Mouse (Mus musculus) myocyte (in vitro differentiated cells): ENCODE results near the gene 4931406P16Rik. TPM values are rescaled to one million over a fixed set of nuclear protein-coding genes. Genes with fewer than 3 reads are reported as not detected.

Experiments
- H3K27me3 ChIP-seq: one replicate; pipeline ENCODE4 v1.6.1; 2011; ENCODE audit not compliant: control insufficient read depth, insufficient read depth, insufficient read length
- H3K36me3 ChIP-seq: one replicate; pipeline ENCODE4 v1.6.1; 2011; ENCODE audit not compliant: control insufficient read depth, insufficient read depth
- H3K4me2 ChIP-seq: one replicate; pipeline ENCODE4 v1.6.1; 2011; ENCODE audit warnings: low read depth, control low read depth
- H3K4me3 ChIP-seq: one replicate; pipeline ENCODE4 v1.5.1; 2011; ENCODE audit warnings: mild to moderate bottlenecking, control low read depth, moderate library complexity
- H3K79me2 ChIP-seq: one replicate; pipeline ENCODE4 v1.6.1; 2011; ENCODE audit not compliant: control insufficient read depth, insufficient read depth
- H3ac ChIP-seq: one replicate; pipeline ENCODE4 v1.6.1; 2011; ENCODE audit not compliant: control insufficient read depth, insufficient read length
- CEBPB ChIP-seq: IDR thresholded peaks from 2 replicates; pipeline ENCODE4 v1.6.1; 2011; ENCODE audit warnings: mild to moderate bottlenecking, moderate library complexity; ENCODE audit not compliant: poor library complexity, insufficient read depth, severe bottlenecking
- E2F4 ChIP-seq: IDR thresholded peaks from one replicate; pipeline ENCODE4 v1.6.1; 2011; ENCODE audit warnings: mild to moderate bottlenecking, control low read depth, moderate library complexity; ENCODE audit not compliant: insufficient read depth
- MAX ChIP-seq: IDR thresholded peaks from one replicate; pipeline ENCODE4 v1.6.1; 2011; ENCODE audit warnings: low read depth, mild to moderate bottlenecking, control low read depth
- MYOD1 ChIP-seq, 3 experiments: IDR thresholded peaks; one replicate each; pipeline ENCODE4 v1.6.1; 2011; ENCODE audit warnings: control low read depth in 2 of 3, low read depth in 2 of 3, mild to moderate bottlenecking in 2 of 3, moderate library complexity in 1 of 3; ENCODE audit not compliant: insufficient read length in 2 of 3, control insufficient read depth in 1 of 3
- MYOG ChIP-seq, 3 experiments: IDR thresholded peaks; one replicate each; pipeline ENCODE4 v1.6.1; 2011; ENCODE audit warnings: control low read depth in 2 of 3, low read depth in 2 of 3, mild to moderate bottlenecking in 2 of 3; ENCODE audit not compliant: insufficient read length in 2 of 3, control insufficient read depth in 1 of 3, insufficient read depth in 1 of 3
- POLR2A ChIP-seq: IDR thresholded peaks from one replicate; pipeline ENCODE4 v1.6.1; 2011; ENCODE audit warnings: low read depth, mild to moderate bottlenecking, control low read depth, moderate library complexity; ENCODE audit not compliant: insufficient read length
- POLR2AphosphoS2 ChIP-seq: IDR thresholded peaks from one replicate; pipeline ENCODE4 v1.6.1; 2011; ENCODE audit warnings: low read depth, control low read depth; ENCODE audit not compliant: insufficient read length
- REST ChIP-seq: IDR thresholded peaks from one replicate; pipeline ENCODE4 v1.6.1; 2011; ENCODE audit warnings: mild to moderate bottlenecking, control low read depth, moderate library complexity; ENCODE audit not compliant: insufficient read depth, insufficient read length
- SRF ChIP-seq: IDR thresholded peaks from one replicate; pipeline ENCODE4 v1.6.1; 2011; ENCODE audit warnings: low read depth; ENCODE audit not compliant: control insufficient read depth, insufficient read length
- TCF12 ChIP-seq: IDR thresholded peaks from one replicate; pipeline ENCODE4 v1.6.1; 2011; ENCODE audit warnings: mild to moderate bottlenecking, control low read depth; ENCODE audit not compliant: poor library complexity, insufficient read depth, severe bottlenecking
- TCF3 ChIP-seq: IDR thresholded peaks from one replicate; pipeline ENCODE4 v1.6.1; 2011; ENCODE audit warnings: low read depth, control low read depth; ENCODE audit not compliant: insufficient read length
- USF1 ChIP-seq: IDR thresholded peaks from one replicate; pipeline ENCODE4 v1.6.1; 2011; ENCODE audit warnings: low read depth, mild to moderate bottlenecking, control low read depth, moderate library complexity
- polyA plus RNA-seq: library from polyadenylated mRNA; unstranded; fragments of >200 nt; fragmentation: generic; extraction: Trizol; gene quantifications from one replicate; pipeline ENCODE4 v1.2.1, GENCODE M21; 2012; ENCODE audit warnings: missing spikeins

4931406P16Rik gene
- polyA plus RNA-seq, 1 experiment = 14.5 TPM

DNA sequence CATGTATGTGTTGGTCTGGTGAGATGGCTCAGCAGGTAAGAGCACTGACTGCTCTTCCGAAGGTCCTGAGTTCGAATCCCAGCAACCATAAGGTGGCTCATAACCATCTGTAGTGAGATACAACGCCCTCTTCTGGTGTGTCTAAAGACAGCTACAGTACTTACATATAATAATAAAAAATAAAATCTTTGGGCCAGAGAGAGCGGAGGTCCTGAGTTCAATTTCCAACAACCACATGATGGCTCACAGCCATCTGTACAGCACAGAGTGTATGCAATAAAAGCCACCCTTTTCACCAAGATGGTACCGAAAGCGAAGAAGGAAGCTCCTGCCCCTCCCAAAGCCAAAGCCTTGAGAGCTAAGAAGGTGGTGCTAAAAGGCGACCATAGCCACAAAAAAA, 62.6 kb downstream of the 4931406P16Rik start, which contains the start of gene Gm6096:
Gene Gm6096 (plus strand): TSS at position 301 of the 400 bp plus-strand sequence.
- H3K4me3 ChIP-seq = no peak within 1 kb of the TSS
- no peaks in the 10 kb centered on the region for H3K27me3 ChIP-seq
- H3K4me2 ChIP-seq = no peak within 1 kb of the TSS
- H3K36me3 ChIP-seq = peaks cover 48% of the 10 kb centered on the region
- TF ChIP-seq E2F4 (no peak), MYOD1 (IDR thresholded peaks at IDR 0.05; ENCODE audit: control insufficient read depth in 1 of 3, insufficient read length in 2 of 3, low read depth in 2 of 3) (no peak), REST (no peak), MYOG (IDR thresholded peaks at IDR 0.05; ENCODE audit: control insufficient read depth in 1 of 3, insufficient read depth in 1 of 3, insufficient read length in 2 of 3, low read depth in 2 of 3) (no peak), TCF12 (no peak), CEBPB (no peak), POLR2A (no peak), USF1 (no peak), SRF (no peak), TCF3 (no peak), POLR2AphosphoS2 (no peak), MAX (no peak)
- no peak within 1 kb of the TSS for H3ac ChIP-seq
- H3K79me2 ChIP-seq = no peaks in the 10 kb centered on the region

DNA sequence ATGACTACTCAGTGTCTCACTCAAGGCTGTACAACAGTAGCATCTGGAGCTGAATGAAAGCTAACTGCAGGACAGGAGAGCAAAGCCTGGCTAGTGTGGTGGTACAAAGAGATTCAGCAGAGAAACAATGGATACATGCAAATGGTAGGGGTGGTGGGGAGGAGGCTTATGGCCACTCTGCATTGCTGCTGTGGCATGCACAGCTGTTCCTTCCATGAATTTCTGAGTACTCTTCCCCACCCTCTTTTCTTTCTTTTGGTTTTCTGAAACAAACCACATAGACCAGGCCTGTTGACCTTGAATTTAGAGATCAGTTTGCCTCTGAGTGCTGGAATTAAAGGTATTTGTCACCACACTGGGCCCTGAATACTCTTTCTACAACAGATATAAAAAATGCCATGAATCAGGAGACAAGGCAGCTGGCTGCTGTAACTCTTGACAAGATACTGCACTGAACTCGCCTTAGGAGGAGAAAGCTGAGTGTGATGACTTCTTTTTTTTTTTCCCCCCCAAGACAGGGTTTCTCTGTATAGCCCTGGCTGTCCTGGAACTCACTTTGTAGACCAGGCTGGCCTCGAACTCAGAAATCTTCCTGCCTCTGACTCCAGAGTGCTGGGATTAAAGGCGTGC, 66.4 kb downstream of the 4931406P16Rik start:
- H3K79me2 ChIP-seq = no peaks in the 10 kb centered on the region
- peaks cover 56% of the 10 kb centered on the region for H3K36me3 ChIP-seq
- TF ChIP-seq E2F4 = no peak
- TF ChIP-seq CEBPB = no peak
- peak; percentile 30 for TF ChIP-seq TCF3
- TF ChIP-seq SRF = no peak
- TF ChIP-seq MAX = no peak
- TF ChIP-seq USF1 = no peak
- TF ChIP-seq MYOD1 (IDR thresholded peaks at IDR 0.05; ENCODE audit: control insufficient read depth in 1 of 3, insufficient read length in 2 of 3, low read depth in 2 of 3) = peak in 2 of 3 experiments; percentile 74 to 88
- TF ChIP-seq MYOG (IDR thresholded peaks at IDR 0.05; ENCODE audit: control insufficient read depth in 1 of 3, insufficient read depth in 1 of 3, insufficient read length in 2 of 3, low read depth in 2 of 3) = peak; percentile 48 to 91 (median 65)
- no peaks in the 10 kb centered on the region for H3K27me3 ChIP-seq
- no peak overlapping the region for H3K4me3 ChIP-seq
- no peak overlapping the region for H3ac ChIP-seq
- H3K4me2 ChIP-seq = no peak overlapping the region

DNA sequence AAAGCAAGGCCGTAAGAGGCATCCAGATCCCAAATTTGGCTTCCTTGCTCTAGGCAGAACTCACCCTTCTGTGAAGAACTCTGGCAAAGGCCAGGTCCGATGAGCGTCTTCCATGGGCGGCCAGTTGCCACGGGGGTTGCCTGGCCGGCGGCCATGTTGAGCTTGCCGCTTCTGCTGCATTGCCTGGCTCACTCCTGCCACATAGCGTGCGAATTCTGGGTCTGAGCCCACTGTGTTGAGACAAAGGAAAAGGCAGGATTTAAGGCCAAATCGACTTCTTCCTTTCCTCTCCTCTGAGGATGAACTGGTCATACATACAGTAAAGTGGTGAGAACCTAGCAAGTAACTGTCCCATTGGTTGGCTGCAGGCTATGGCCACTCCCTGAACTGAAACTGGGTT, 71.2 kb downstream of the 4931406P16Rik start:
- TF ChIP-seq POLR2AphosphoS2 (no peak), USF1 (no peak), MYOD1 (IDR thresholded peaks at IDR 0.05; ENCODE audit: control insufficient read depth in 1 of 3, insufficient read length in 2 of 3, low read depth in 2 of 3) (no peak), TCF12 (no peak), MAX (no peak), SRF (no peak), CEBPB (no peak), REST (no peak), E2F4 (no peak), MYOG (IDR thresholded peaks at IDR 0.05; ENCODE audit: control insufficient read depth in 1 of 3, insufficient read depth in 1 of 3, insufficient read length in 2 of 3, low read depth in 2 of 3) (no peak), POLR2A (no peak), TCF3 (no peak)
- H3ac ChIP-seq = no peak overlapping the region

DNA sequence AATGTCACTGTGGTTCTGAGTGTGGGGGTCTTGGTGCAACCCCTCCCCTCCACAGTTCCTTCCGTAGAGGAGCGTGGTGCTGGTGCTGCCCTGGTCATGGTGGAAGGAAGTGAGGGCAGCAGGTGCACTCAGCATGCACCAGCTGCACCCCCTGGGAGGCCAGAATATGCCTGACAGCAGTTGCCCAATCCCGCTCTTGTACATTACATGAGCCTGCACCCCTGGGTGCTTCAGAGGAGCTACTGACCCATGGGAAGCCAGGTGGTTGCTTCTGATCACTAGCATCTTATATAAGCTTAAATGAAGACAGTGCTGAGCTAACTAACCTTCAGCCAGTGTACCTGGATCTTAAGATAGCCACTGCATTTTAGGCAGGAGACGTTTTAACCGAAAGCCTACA, 75.3 kb downstream of the 4931406P16Rik start:
- H3K27me3 ChIP-seq = no peaks in the 10 kb centered on the region
- H3K79me2 ChIP-seq = no peaks in the 10 kb centered on the region
- TF ChIP-seq MYOD1 (IDR thresholded peaks at IDR 0.05; ENCODE audit: control insufficient read depth in 1 of 3, insufficient read length in 2 of 3, low read depth in 2 of 3) (peak in 2 of 3 experiments; percentile 33 to 39), TCF3 (no peak), MYOG (IDR thresholded peaks at IDR 0.05; ENCODE audit: control insufficient read depth in 1 of 3, insufficient read depth in 1 of 3, insufficient read length in 2 of 3, low read depth in 2 of 3) (peak in 1 of 3 experiments; percentile 35)
- no peak overlapping the region for H3K4me3 ChIP-seq
- H3ac ChIP-seq = no peak overlapping the region
- peaks cover 33% of the 10 kb centered on the region for H3K36me3 ChIP-seq
- H3K4me2 ChIP-seq = no peak overlapping the region

More for the DNA sequence above, 71.2 kb downstream of the 4931406P16Rik start:
- Histone ChIP-seq H3K36me3 (peaks cover 62% of the 10 kb centered on the region), H3K4me2 (no peak overlapping the region), H3K27me3 (no peaks in the 10 kb centered on the region), H3K4me3 (no peak overlapping the region), H3K79me2 (no peaks in the 10 kb centered on the region)

DNA sequence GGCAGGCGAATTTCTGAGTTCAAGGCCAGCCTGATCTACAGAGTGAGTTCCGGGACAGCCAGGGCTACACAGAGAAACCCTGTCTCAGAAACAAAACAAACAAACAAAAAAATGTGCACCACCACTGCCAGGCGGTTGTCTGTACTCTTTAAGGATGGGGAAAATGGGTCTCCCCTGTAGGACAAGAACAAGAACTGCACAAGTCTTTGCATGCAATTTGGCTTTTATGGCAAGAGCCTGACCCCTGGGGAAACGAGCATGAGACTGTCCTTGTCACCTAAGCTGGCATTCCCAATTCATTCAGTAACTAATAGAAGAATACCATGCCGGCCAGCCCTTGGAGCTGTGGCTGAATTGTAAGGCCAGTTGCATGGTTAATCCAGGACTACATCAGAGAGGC, 77.7 kb downstream of the 4931406P16Rik start:
- Histone ChIP-seq H3K27me3 (no peaks in the 10 kb centered on the region), H3K4me2 (no peak overlapping the region), H3ac (no peak overlapping the region), H3K4me3 (no peak overlapping the region), H3K36me3 (peaks cover 22% of the 10 kb centered on the region), H3K79me2 (no peaks in the 10 kb centered on the region)
- TF ChIP-seq TCF3 (no peak), USF1 (no peak), POLR2A (no peak), SRF (no peak), E2F4 (no peak), MAX (no peak), CEBPB (no peak), MYOD1 (IDR thresholded peaks at IDR 0.05; ENCODE audit: control insufficient read depth in 1 of 3, insufficient read length in 2 of 3, low read depth in 2 of 3) (no peak)
